Mouse (Mus musculus) liver, adult (tissue): ENCODE data around the gene Yipf1.

ENCODE experiments used
- GATA4 ChIP-seq: IDR thresholded peaks from 2 replicates; pipeline ENCODE4 v1.6.1; 2014; ENCODE audit warnings: mild to moderate bottlenecking, low read length; ENCODE audit not compliant: insufficient replicate concordance

Yipf1 gene

DNA sequence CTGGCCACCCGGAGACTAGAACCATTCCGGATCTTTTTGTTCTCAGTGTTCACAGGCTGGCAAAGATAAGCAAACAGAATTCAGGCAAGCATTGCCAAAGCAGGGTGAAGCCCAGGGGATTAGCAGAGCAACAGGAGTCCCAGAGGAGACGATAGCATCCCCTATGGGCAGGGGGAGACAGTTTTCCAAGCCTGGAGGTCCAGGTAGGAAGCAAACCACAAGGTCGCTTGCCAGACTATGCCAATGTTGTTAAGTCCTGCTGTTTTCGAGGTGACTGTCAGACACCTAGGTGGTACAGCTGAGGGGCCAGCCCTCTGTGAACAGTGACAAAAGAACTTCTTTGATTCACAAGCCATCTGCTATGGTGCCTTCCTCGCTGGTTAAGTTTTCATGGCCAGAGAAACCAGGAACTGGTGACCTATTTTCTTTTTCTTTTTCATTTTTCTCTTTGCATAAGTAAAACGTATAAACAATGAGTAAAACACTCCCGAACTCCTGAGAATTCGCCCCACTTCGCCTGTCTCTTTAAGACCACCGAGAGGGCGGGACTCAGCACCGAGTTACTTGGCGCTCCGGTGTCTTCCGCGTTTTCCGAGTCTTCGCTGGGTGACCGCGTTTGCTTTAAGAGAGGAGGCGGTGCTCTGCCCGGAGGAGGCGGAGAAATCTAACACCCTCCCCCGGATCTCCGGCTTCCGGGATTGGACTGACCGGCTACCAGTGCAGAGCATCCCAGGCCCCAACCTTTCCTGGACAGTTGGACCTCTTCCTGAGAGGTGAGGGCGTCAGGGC is at the start of gene Yipf1:
TSS of gene Yipf1 (plus strand) at position 674 of the 789 bp plus-strand sequence.
- no peak for TF ChIP-seq GATA4

DNA sequence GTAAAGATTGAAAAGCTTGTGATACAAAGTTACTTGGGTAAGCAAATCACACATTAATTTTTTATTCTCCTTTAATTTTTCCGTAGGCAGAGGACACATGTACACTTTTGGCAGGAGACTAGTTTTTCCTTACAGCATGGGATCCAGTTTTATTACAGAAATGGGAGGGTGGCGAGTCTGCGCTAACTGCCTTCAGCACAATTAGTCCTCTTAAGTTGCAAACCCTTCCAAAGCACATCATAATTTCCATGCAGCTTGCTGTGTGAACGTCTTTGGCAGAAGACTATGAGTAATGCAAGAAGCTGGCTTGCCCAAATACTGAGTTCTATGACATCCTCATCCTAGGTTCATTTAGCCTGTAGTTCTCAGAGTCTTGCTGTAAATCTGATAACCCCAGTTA is 40.5 kb upstream of the Yipf1 start:
- TF ChIP-seq GATA4: no peak

DNA sequence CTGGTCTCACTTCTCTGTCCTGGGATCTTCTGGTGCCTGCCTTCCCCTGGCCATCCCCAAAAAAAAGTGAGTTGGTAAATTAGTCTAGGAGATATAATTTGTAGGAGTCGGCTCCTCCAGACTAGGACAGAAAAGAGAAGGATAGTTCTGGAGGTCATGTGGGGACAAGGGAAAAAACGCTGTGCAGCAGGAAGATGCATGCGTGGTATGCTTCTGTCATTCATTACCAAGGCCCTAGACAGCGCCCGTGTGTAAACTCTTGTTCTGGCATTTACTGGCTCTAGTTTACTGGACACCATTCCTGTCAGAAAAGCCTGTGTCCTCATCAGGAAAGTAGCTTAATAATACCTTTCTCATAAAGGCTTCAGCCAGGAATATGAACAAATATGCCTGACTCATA is 39.7 kb upstream of the Yipf1 start:
- no peak for TF ChIP-seq GATA4

DNA sequence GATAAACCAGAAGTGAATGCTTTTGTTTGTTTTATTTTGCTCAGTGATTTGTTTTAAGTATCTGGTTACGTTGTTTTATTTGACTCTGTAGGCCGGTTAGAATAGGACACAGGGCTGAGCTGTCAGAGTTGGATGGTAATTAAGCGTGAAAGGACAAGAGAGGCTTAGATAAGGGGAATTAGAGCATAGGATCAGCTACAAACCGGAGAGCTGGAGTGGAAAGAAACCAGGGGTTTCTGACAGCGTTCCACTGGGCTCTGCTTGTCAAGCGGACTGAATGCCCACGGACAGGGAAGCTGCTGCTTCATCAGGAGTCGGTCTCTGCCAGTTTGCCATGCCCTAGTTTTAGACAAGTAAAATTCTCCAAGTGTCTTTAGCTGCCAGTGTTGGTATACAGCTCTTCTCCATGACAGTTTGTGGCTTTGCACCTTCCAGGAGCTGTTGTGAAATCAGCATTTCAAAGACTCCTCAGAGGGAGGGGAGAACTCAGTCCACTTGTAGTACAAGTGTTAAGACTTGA is 35.9 kb upstream of the Yipf1 start:
- TF ChIP-seq GATA4: no peak

DNA sequence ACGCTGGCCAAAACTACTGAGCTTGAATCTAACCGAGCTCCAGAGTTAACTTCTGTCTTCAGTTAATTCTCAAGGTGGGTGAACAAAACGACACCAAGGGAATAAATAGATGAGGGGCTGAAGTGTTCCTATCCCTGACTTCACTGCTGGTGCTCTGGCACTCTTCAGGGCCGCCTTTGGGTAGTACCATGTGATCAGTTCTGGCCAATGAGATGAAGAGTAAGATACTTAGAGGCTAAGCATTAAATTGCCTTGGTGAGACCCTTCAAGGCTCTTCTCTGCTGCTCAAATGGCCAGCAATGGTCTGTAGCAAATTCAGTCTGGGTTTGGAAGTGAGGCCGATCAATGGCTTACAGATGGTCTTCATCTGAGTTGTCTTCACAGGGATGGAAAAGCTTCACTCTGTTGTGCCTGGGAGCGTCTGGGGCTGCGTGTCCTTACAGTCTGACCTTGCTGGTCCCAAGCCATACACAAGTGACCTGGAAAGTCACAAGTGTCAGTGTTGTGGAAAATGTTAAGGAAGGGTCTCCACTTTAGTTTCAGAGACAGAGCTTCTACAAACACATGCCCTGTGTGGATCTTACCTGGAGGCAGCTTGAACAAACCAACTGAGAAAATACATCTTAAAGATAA is 33.2 kb upstream of the Yipf1 start:
- TF ChIP-seq GATA4: no peak

DNA sequence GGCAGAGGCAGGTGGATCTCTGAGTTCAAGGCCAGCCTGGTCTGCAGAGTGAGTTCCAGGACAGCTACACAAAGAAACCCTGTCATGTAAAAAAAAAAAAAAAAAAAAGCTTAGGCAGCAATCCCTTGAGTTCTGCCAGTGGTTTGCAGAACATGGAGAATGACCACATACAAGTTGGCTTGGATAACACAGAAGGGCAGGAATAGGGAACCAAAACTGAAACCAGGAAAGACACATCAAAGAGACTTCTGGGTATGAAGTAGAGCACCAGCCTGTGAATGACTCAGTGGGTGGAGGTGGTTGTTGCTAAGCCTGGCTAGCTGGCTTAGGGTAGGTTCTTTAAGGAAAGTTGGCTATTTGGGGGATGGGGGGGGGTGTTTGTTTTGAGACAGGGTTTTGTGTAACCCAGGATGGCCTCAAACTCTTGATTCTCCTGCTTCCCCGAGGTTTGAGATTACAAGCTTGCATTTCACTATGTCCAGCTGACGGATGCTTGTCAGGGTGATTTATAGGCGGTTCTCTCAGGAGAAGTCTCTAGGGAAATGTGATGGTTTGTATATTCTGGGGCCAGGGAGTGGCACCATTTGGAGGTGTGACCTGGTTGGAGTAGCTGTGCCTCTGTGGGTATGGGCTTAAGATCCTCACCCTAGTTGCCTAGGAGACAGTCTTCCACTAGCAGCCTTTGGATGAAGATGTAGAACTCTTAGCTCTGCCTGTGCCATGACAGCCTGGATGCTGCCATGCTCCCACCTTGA is 28.5 kb upstream of the Yipf1 start:
- TF ChIP-seq GATA4: no peak

DNA sequence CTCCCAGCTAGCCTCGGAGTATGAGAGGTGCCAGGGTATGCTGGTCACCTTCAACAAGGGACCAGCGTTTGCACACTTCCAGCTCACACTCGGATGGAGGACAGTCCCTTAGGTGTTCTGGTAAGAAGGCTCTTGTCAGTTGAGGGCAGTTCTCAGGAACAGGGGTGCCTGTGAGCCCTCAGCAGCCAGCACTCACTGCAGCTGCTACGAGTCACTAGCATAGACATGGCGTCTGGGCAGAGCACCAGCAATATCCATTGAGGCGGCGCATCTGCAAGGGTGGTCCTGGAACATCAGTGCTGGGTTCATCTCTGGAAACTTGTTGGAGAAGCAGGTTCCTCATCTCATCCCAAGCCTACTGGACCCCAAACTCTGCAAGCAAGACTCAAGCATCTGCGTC is 27.8 kb upstream of the Yipf1 start:
- no peak for TF ChIP-seq GATA4

DNA sequence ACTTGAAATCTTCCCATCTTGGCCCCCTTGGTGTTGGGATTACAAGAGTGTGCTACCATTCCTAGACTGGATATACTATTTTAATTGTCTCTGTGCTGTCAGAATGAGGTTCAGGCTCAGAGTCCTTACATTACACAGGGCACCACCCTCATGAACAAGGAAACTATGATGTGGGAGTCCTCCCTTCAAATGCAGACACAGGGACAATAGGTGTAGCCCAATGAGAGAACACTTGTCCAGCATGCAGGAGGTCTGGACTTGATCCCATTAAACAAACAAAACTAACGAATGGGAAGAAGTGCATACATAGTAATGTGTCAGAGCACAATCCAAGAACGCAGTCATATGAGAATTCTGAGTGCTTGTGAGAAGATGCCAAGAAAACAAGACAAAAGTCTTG is 26.6 kb upstream of the Yipf1 start:
- no peak for TF ChIP-seq GATA4

DNA sequence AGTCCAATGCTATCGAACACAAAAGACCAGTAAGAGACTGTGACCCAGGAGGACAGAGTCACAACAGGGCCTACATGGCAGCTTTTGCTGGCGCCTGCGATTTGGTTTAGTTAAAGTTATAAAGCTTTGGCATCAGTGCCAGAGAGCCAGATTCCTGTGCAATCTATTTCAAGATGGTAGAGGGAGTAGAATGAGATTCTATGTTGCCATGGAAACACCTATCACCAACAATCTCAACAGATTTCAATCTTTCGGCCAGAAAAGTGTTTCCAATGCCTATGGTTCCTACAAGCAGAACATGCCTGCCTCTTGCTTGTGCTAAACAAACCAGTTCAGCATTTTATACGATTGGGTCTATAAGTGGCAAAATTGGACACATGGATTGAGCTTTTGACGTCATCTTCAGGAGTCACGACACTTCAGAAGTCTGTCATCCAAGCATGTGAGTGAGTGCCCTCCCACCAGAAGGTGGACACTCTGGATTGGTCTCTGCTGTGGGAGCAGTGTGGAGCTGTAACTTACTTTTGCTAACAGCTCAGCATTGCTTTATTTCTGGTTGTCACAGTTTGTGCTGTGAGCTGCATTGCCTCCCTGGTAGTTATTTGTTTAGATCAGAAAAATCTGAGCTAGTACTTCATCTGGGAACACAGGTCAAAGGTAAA is 22.4 kb upstream of the Yipf1 start:
- TF ChIP-seq GATA4: no peak

DNA sequence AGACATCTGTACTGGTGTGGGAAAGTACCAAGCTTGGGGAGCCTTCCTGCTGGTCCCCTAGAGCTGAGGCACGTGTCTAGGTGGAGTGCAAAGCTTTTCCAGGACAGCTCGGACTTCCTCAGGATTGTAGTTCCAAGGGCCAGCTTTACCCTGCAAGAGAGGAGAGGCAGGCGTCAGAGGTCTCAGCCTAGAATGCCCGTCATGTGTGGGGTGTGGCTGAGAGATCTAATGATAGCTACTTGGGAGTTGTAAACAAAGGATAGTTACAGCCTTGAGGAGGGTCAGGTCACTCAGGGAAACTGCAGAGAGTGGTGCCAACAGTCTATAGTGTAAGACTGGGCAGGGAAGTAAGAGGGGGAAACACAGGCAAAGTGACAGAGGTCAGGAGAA is 21.9 kb upstream of the Yipf1 start:
- no peak for TF ChIP-seq GATA4

DNA sequence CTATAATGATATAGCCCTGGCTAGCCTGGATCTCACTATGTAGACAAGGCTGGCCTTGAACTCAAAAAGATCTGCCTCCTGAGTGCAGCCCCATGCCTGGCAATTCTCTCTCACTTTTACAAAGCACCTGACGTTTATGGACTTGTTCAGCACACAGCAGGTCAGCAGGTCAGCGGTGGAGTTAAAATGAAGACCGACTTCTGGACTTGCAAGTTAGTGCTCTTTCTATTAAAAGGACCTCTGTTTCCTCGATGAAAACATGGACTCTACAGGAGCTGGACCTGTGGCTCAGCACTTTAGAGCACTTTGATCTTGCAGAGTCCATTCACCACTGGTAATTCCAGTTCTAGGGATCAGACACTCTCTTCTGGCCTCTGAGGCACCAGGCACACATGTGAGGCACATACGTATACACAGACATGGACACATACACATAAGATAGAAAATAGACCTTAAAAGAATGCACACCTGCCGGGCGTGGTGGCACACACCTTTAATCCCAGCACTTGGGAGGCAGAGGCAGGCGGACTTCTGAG is 16.0 kb upstream of the Yipf1 start:
- TF ChIP-seq GATA4: no peak

DNA sequence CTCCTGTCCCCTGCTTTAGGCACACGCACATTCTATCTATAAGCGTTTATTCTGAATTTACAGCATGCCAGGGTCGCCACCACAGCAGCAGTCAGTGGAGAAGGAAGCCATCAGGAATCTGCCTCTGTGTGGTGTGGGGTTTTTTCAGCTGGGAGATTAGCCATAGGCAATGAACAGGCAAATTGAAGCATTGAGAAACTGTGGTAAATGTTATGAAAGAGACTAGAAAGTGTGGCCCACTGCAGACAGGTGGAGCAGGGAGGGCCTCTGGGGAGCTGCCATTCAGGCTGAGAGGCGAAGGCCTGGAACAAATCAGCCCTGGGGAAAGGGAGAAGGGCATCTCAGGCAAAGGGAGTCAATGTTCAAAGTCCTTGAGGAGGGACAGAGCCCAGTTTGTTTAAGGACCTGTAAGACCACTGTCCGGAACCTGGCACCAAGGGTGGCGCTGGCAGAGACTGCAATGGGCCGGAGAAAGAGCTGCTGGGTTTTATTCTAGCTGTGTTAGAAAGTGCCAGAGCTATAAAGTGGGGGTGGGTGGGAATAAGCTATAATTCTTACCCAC is 14.3 kb upstream of the Yipf1 start:
- no peak for TF ChIP-seq GATA4

DNA sequence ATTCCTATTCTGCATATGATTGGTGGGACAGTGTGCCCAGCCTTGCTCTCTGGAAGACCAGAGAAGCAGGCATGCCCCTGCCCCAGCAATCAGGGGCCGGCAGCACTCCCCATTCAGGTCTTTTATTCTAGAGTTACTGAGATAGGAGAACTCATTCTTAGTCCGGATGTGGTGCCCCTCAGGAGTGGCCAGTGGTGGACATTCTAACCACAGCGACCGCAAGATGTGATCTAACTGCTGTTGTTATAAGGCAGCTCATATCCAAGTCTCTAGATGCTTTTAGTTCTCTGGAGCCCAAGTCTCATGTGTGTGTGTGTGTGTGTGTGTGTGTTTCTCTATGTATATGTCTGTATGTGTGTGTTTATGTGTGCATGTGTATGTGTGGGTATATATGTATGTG is 13.8 kb upstream of the Yipf1 start:
- no peak for TF ChIP-seq GATA4

DNA sequence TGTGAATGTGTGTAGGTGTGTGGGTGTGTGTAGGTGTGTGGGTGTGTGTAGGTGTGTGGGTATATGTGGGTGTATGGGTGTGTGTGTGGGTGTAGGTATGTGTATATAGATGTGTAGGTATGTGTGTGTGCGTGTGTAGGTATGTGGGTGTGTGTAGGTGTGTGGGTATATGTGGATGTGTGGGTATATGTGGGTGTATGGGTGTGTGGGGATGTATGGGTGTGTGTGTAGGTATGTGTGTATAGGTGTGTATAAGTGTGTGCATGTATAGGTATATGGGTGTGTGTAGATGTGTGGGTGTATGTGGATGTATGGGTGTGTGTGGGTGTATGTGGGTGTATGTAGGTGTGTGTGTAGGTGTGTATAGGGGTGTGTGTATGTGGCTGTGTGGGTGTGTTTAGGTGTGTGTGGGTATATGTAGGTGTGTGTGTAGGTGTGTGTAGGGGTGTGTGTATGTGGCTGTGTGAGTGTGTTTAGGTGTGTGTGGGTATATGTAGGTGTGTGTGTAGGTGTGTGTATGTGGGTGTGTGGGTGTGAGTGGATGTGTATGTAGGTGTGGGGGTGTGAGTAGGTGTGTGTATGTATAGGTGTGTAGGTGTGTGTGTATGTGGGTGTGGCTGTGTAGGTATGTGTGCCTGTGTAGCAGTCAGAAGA is 13.1 kb upstream of the Yipf1 start:
- TF ChIP-seq GATA4: no peak
